Mouse (Mus musculus): ENCODE results near the gene Zfp768.

- TF ChIP-seq CTCF (conservative IDR thresholded peaks at IDR 0.05; ENCODE audit: low read length) (peak; percentile 17), POU5F1 (IDR thresholded peaks at IDR 0.05; ENCODE audit: borderline replicate concordance, low read length) (no peak), NANOG (IDR thresholded peaks at IDR 0.05; ENCODE audit: borderline replicate concordance, low read length) (no peak)
These were observed 3.1 kb downstream of the Zfp768 start for GRCm38 (mm10) chr7:127342332-127342731.
